Mouse (Mus musculus): ENCODE measurements around the gene Zfp595. TPM values are rescaled to one million over a fixed set of nuclear protein-coding genes. Genes with fewer than 3 reads are reported as not detected.
"Not testable (repeated sequence)": the region's sequence is repeated elsewhere in the genome, so short reads cannot be mapped to it uniquely, and the experiment has no call there.

Zfp595 gene
- total RNA-seq (2021): 1 to 10 TPM in 1 of 2 experiments, under 1 TPM in 1; 0.94 to 1.4 TPM
- long read RNA-seq, experiment 1: 0 reads
- long read RNA-seq, experiment 2: 0 reads

GRCm38 (mm10) chr13:67332019-67332724 is at the start of gene Zfp595:
Zfp595 (minus strand) TSS chr13:67332570.
- DNase-seq: peak; percentile 65 to 69
- intact Hi-C loops (cut with DNase I): no loop called here

- DNase-seq; intact Hi-C loops (cut with DNase I): not testable (repeated sequence)
Observed at GRCm38 (mm10) chr13:67376255-67376654, 43.9 kb upstream of the Zfp595 start.

GRCm38 (mm10) chr13:67375050-67375911 is 42.9 kb upstream of the Zfp595 start, which contains the start of the genes Gm28041 and Zfp456:
Gm28041 (minus strand) TSS chr13:67375733.
Zfp456 (minus strand) TSS chr13:67375810.
- intact Hi-C loops (cut with DNase I): not testable (repeated sequence)
- DNase-seq: peak; percentile 27 to 28

DNA sequence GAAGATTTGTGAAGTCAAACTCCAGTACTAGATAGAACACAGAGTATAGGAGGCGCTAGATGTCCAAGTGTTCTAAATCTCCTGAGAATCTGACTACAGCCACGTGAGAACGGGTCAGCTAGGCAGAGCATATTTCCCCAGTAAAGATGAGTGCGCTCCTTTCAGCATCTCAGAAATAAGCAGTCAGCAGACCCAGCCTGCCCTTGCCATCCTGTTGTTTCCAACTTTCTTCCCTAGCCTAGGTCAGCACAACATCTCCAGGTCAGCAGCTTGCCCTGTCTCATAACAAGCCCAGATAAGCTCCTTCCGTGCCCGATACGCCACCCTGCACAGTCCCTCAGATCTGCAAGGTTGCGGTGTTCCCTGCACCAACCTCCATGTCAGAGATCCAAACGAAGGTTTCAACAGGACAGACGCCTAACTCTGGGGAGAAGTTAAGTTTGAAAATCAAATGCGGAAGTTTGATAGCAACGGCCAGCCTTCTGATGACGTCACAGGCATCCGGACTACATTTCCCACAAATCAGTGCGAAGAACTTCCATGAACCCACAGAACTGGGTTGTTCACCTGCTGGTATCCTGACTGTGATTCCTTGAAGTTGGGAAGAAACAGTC is 27.9 kb upstream of the Zfp595 start, which contains the start of the genes Gm28044 and Zfp953:
Gene Gm28044, minus strand, starts transcription at position 406 of the 614 bp plus-strand sequence.
Gene Zfp953, minus strand, starts transcription at position 475 of the 614 bp plus-strand sequence.
- peak; percentile 76 to 85 for DNase-seq
- intact Hi-C loops (cut with DNase I): no loop called here

- intact Hi-C loops (cut with DNase I): no loop called here
- DNase-seq: no peak
Observed at GRCm38 (mm10) chr13:67351854-67352253, 19.5 kb upstream of the Zfp595 start.

DNA sequence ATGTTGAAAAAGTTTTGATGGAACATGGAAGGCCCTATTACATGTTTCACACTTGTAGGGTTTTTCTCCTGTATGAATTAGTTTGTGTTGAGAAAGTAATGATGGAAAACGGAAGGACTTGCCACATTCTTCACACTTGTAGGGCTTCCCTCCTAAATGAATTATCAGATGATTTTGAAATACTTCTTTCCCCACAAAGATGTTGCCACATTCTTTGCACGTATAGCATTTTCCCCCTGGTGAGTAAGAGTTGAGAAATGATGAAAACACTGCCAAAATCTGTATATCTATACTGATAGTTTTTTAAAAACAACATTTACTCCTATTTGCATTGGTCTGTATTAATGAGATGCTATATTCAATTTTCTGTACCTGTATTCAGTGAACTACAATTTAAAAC is 11.1 kb upstream of the Zfp595 start:
- DNase-seq: no peak
- intact Hi-C loops (cut with DNase I): no loop called here

GRCm38 (mm10) chr13:67332877-67333276 is 507 bp upstream of the Zfp595 start:
- intact Hi-C loops (cut with DNase I): no loop called here
- no peak for DNase-seq

DNA sequence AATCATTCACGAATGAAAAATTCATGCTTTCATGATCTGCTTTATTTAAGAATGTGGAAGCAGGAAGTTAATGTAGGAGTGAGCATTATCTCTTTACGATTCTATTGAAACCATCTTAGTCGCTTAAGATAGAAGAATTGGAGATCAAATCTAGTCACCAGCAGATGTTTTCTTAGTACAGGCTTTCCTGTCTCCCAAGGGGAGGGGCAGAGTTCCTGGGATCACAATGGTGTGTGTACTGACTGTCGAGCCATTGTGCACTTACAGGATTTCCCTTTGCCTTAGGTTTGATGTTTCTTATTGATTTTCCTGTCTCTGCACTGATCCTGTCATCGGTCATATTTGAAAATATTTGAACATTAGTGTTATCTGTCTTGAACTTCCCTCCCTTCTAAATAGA is 25.7 kb downstream of the Zfp595 start:
- intact Hi-C loops (cut with DNase I): loop anchor here (5.0 kb wide), 1 partner anchor 179 kb away; no protein-coding TSS in a partner anchor

DNA sequence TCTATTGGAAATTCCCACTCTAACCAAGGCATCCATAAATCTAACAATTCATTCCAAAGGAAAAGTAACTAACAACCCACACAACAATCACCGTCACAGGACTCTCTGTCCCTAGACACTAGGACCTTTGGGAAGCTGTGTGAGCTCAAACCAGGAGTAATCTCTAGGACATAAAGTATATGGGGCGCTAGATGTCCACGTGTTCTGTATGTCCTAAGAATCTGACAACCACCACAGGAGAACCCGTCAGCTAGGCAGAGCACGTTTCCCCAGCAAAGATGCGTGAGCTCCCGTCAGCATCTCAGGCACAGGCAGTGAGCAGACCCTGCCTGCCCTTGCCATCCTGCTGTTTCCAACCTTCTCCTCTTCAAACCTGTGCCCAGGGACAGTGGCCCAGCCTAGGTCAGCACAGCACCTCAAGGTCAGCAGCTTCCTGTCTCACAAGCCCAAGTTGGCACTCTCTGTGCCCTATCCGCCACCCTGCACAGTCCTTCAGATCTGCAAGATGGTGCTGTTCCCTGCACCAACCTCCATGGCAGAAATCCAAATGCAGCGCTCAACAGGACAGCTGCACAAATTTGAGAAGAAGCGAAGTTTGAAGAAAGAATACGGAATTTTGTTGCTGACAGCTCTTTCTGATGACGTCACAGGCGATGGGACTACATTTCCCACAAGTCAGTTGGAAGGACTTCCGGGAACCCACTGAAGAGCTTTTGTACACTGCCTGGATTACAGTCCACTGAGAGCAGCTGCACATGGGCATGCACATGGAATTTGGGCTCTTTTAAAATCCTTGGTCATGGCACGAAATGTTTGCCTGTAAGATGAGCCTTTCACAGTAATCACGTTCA is 26.3 kb downstream of the Zfp595 start, which contains the start of gene Zfp457:
Gene Zfp457, minus strand, starts transcription at position 664 of the 851 bp plus-strand sequence.
- peak; percentile 69 to 75 for DNase-seq
- intact Hi-C loops (cut with DNase I): loop anchor here (5.0 kb wide), 1 partner anchor 179 kb away; no protein-coding TSS in a partner anchor

More for the DNA sequence above, 25.7 kb downstream of the Zfp595 start:
- no peak for DNase-seq

GRCm38 (mm10) chr13:67278314-67278713 is 54.1 kb downstream of the Zfp595 start, which contains the start of gene Zfp458:
Zfp458 (minus strand) TSS chr13:67278466.
- intact Hi-C loops (cut with DNase I): no loop called here

DNA sequence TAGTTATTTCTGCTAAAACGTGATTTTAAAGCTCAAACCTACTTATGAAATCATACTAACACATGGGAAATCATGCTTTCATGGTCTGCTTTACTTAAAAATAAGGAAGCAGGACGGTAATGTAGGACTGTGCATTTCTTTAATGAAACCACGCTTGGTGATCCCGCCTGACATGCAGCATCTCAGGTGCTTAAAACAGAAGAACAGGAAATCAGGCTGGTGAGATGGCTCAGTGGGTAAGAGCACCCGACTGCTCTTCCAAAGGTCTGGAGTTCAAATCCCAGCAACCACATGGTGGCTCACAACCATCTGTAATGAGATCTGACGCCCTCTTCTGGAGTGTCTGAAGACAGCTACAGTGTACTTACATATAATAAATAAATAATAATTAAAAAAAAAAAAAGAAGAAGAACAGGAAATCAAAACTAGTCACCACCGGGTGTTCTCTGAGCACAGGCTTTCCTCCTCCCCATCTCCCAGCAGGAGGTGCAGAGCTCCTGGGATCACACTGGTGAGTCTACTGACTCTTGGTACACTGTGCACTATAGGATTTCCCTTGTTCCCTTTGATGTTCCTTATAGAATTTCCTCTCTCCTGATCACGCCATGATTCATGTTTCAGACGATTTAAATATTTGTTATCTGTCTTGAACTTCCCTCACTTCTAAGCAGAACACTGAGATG is 62.8 kb downstream of the Zfp595 start:
- intact Hi-C loops (cut with DNase I): loop anchor here (5.0 kb wide), 1 partner anchor 33 kb away; no protein-coding TSS in a partner anchor
- not testable (repeated sequence) for DNase-seq

More at GRCm38 (mm10) chr13:67278314-67278713, 54.1 kb downstream of the Zfp595 start, which contains the start of gene Zfp458:
- DNase-seq: no peak

- intact Hi-C loops (cut with DNase I): loop anchor here (5.0 kb wide), 1 partner anchor 34 kb away; no protein-coding TSS in a partner anchor
- peak; percentile 31 to 56 for DNase-seq
Observed at GRCm38 (mm10) chr13:67268568-67269369, 63.6 kb downstream of the Zfp595 start.

Other genes starting within 250 kb of the Zfp595 start
- gene Zfp708, start 234.6 kb downstream of the Zfp595 start, total RNA-seq (2021): 1 to 10 TPM in 1 of 2 experiments, under 1 TPM in 1; 0.61 to 1.8 TPM
- gene Gm28557, start 224.0 kb downstream of the Zfp595 start, total RNA-seq (2021): 1 to 10 TPM; 1.1 to 2.0 TPM
- under 1 TPM; 0.43 to 0.54 TPM for gene Rslcan18, start 216.3 kb downstream of the Zfp595 start, total RNA-seq (2021)
- gene Zfp759, start 210.9 kb downstream of the Zfp595 start, total RNA-seq (2021): 1 to 10 TPM; 2.7 to 4.3 TPM
- 1 to 10 TPM; 1.6 to 1.9 TPM for gene Rsl1, start 159.4 kb downstream of the Zfp595 start, total RNA-seq (2021)
- gene Zfp455, start 138.1 kb downstream of the Zfp595 start, total RNA-seq (2021): under 1 TPM; 0.32 to 0.64 TPM
- under 1 TPM; 0.69 to 0.92 TPM for gene Zfp458, start 54.1 kb downstream of the Zfp595 start, total RNA-seq (2021)
- 1 to 10 TPM; 3.7 to 3.8 TPM for gene Zfp457, start 26.1 kb downstream of the Zfp595 start, total RNA-seq (2021)
- not detected for gene Gm28044, start 28.0 kb upstream of the Zfp595 start, total RNA-seq (2021)
- gene Zfp953, start 28.0 kb upstream of the Zfp595 start, total RNA-seq (2021): 1 to 10 TPM in 1 of 2 experiments, under 1 TPM in 1; 0.62 to 1.0 TPM
- gene Gm28041, start 43.2 kb upstream of the Zfp595 start, total RNA-seq (2021): not detected
- gene Zfp456, start 43.2 kb upstream of the Zfp595 start, total RNA-seq (2021): under 1 TPM; 0.12 to 0.23 TPM
- gene Zfp429, start 67.2 kb upstream of the Zfp595 start, total RNA-seq (2021): 1 to 10 TPM; 1.2 to 1.3 TPM
- under 1 TPM; 0.42 to 0.51 TPM for gene Zfp459, start 88.8 kb upstream of the Zfp595 start, total RNA-seq (2021)
- gene Zfp874a, start 119.1 kb upstream of the Zfp595 start, total RNA-seq (2021): 1 to 10 TPM; 4.8 to 5.2 TPM
- gene Zfp874b, start 151.7 kb upstream of the Zfp595 start, total RNA-seq (2021): 10 to 100 TPM; 10.5 to 11.9 TPM
- gene Zfp58, start 168.0 kb upstream of the Zfp595 start, total RNA-seq (2021): 1 to 10 TPM; 2.5 to 3.8 TPM
- gene Gm26965, start 193.6 kb upstream of the Zfp595 start, total RNA-seq (2021): not detected
- 1 to 10 TPM; 3.8 to 4.2 TPM for gene Zfp87, start 193.6 kb upstream of the Zfp595 start, total RNA-seq (2021)
- gene Zfp748, start 221.3 kb upstream of the Zfp595 start, total RNA-seq (2021): 1 to 10 TPM; 1.4 to 2.4 TPM